Mouse (Mus musculus) brain, adult 10 weeks (tissue): ENCODE results near the gene Serinc2. TPM values are rescaled to one million over a fixed set of nuclear protein-coding genes. Genes with fewer than 3 reads are reported as not detected.

Experiments
- polyA plus RNA-seq: library from polyadenylated mRNA; stranded (reverse); fragments of 350-450 nt; fragmentation: Illumina TruSeq; extraction: RNeasy Lipid Tissue Mini Kit (QIAGEN cat#74804); gene quantifications from one replicate; pipeline ENCODE4 v1.2.3, GENCODE M21; 2015; ENCODE audit warnings: low read depth, low replicate concordance

Serinc2 gene
- polyA plus RNA-seq: 6.9 TPM

DNA sequence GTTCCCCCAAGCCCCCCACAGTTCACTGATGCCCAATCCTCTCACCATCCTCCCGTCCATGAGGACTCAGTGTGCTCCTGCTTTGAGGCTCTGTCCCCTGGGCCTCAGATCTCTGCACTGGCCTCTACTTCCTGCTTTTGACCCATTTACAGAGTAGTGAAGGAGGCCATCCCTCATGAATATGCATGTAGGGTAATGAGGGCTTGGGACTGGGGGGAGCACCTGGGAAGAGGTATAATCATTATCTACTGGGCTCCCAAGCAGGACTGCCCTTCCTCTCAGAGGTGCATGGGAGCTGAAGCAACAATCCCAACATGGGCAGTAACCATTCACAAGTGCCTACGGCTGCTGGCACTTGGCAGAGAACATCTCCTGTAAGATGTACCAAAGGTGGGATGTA lies at the start of gene Serinc2:
Gene Serinc2, minus strand, starts transcription at position 101 of the 400 bp plus-strand sequence.

DNA sequence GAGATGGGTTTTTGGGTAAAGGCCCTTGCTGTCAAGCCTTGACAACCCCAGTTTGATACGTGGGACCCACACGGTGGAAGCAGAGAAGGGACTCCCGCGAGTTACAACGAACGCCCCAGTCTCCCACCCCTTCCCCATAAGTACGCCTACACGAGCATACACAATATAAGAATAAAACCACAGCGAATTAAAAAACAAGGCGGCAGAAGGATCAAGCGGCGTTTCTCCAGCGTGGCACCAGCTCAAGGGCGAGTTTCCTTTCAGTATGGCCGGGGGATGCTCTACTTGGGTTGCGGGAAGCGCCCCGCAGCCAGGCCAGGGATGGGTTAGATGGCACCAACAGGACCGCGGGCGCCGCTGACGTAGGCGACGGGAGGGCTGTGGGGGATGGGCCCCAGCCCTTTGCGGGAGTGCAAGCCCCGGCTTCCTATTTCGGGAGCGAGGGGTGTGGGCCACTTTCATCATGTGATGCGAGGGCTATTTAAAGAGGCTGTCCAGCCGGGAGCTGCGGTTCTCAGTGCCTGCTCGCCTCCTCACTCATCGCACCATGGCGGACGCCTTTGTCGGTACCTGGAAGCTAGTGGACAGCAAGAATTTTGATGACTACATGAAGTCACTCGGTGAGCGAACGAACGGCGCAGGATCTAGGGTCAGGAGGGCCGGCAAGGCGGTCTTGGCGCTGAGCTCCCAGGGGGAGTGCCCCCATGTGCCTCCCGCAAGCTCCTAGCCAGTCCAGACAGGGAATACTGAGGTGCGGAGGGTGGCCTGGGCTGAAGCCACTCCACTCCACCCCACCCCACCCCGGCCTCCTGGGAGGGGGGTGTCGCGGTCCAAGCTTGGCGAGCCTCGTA lies 29.5 kb upstream of the Serinc2 start, which contains the start of the genes Fabp3 and Gm10570:
Gene Fabp3, plus strand, starts transcription at position 365 of the 851 bp plus-strand sequence.
Gene Gm10570, minus strand, starts transcription at position 444 of the 851 bp plus-strand sequence.

DNA sequence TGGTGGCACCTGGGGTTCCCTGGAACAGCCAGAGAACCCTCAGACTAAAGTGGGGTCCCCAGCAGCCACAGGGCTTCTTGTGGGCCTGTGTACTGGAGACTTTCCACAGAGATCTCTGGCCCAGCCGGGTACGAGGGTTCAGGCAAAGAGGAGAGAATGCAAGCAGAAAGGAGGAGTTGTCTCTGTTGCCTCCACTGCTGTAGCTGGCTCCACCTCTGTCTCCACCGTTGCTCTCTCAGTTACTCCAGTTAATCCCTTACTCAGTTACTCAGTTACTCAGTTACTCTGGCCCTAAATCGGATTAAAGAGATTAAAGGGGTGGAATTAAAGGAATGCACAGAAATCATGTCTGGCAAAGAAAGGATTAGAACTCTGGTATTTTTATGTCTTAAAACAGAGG lies 56.8 kb downstream of the Serinc2 start, which contains the start of gene Gm853:
Gene Gm853, minus strand, starts transcription at position 223 of the 400 bp plus-strand sequence.

Other genes starting within 250 kb of the Serinc2 start
- 18.6 TPM for gene Col16a1, start 231.4 kb downstream of the Serinc2 start, polyA plus RNA-seq
- 104 TPM for gene Pef1, start 176.6 kb downstream of the Serinc2 start, polyA plus RNA-seq
- 3.6 TPM for gene Hcrtr1, start 139.8 kb downstream of the Serinc2 start, polyA plus RNA-seq
- 9.7 TPM for gene Tinagl1, start 104.1 kb downstream of the Serinc2 start, polyA plus RNA-seq
- gene Gm853, start 56.8 kb downstream of the Serinc2 start, polyA plus RNA-seq: not detected
- gene Fabp3, start 29.4 kb upstream of the Serinc2 start, polyA plus RNA-seq: 237 TPM
- gene Gm10570, start 29.5 kb upstream of the Serinc2 start, polyA plus RNA-seq: 1.2 TPM
- 87.5 TPM for gene Zcchc17, start 80.7 kb upstream of the Serinc2 start, polyA plus RNA-seq
- gene Snrnp40, start 80.9 kb upstream of the Serinc2 start, polyA plus RNA-seq: 26.5 TPM